Mouse (Mus musculus) brown adipose tissue, adult 24 weeks (tissue): ENCODE measurements around the gene Syne1. TPM values are rescaled to one million over a fixed set of nuclear protein-coding genes. Genes with fewer than 3 reads are reported as not detected.
A peak's percentile ranks its signal among the peaks of the same experiment; 100 is the strongest.

Experiments
- H3K27ac ChIP-seq: fragments of 200-500 bp; replicated peaks from 2 replicates; pipeline ENCODE4 v1.5.1; 2012; ENCODE audit warnings: low read depth, mild to moderate bottlenecking, low read length
- H3K4me1 ChIP-seq: fragments of 200-500 bp; 2 replicates; pipeline ENCODE4 v1.6.1; 2012; ENCODE audit warnings: low read length, mixed read lengths; ENCODE audit not compliant: control insufficient read depth, insufficient read depth, insufficient read length
- H3K4me3 ChIP-seq: fragments of 200-500 bp; 2 replicates; pipeline ENCODE4 v1.5.1; 2012; ENCODE audit warnings: low read depth, mild to moderate bottlenecking, low read length, moderate library complexity; ENCODE audit not compliant: insufficient read depth
- polyA plus RNA-seq: library from polyadenylated mRNA; stranded (reverse); fragments of >200 nt; gene quantifications from 2 replicates; pipeline ENCODE4 v1.2.4, GENCODE M21; 2012; ENCODE audit not compliant: missing spikeins, insufficient read depth, insufficient read length

Gene Syne1
- polyA plus RNA-seq = 7.6 and 8.1 TPM in 2 replicates

DNA sequence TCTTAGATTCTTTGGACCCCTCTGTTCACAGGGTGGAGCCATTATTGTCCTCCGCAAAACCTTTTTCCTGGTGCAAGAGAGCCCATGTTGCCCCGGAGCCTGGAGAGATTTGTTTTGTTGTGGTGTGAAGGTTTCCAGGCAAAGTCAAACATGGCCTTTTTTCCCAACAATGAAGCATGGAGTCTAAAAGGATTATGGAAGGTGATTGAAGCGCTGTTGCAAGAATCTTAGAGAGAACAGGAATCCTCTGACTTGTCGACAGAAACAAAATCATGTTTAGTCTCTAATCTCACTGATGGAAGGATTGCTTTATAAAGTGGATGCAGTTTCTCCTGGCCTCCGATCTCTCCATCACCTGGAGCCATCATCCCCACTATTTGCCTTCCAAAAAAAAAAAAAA lies at the start of gene Syne1:
Gene Syne1 (minus strand): TSS at position 101 of the 400 bp plus-strand sequence.
- Histone ChIP-seq H3K4me1 (no peaks in the 10 kb centered on the region), H3K27ac (peak within 1 kb of the TSS; percentile 44), H3K4me3 (peak within 1 kb of the TSS; percentile 68)

DNA sequence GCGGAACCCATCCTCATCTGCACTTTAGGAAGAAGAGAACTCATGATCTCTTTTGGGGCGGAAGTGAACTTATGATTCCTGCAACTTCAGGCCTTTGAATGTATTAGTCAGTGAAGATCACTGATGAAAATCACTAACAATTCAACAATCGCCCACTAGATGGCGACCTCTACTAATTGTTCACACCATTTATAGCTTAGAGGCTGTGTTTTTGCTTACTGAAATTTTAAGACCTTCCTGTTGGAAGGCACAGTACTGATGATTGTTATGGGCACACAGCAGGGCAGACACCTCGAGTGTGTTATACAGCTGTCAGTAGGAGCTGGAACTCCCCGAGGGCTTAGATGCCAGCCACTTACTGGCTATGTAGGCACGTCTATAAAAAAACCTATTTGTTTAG lies 48.8 kb upstream of the Syne1 start:
- Histone ChIP-seq H3K27ac (no peak overlapping the region), H3K4me3 (no peak overlapping the region), H3K4me1 (peaks cover 4% of the 10 kb centered on the region; the same call in 1 of the 2 replicates)

DNA sequence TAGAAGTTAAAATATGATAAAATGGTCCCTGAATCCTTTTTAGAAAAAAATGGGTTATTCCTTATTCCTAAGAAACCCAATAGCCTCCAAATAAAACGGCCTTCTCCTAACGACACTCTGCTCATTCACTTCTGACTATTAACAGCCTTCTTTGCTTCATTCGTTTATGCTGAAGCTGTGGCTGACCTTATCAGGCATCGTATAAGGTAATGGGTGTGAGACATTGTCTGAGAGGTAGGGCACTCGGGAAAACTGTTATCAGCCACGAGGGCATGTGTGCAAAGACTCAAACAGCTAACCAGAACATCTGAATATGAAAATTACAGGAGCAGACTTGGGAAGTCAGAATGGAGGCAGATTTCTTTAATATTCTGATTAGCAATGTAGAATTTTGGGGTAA lies 45.3 kb upstream of the Syne1 start:
- Histone ChIP-seq H3K4me3 (peak overlapping the region; percentile 49), H3K27ac (peak overlapping the region; percentile 38; the same call in 1 of the 2 replicates)

DNA sequence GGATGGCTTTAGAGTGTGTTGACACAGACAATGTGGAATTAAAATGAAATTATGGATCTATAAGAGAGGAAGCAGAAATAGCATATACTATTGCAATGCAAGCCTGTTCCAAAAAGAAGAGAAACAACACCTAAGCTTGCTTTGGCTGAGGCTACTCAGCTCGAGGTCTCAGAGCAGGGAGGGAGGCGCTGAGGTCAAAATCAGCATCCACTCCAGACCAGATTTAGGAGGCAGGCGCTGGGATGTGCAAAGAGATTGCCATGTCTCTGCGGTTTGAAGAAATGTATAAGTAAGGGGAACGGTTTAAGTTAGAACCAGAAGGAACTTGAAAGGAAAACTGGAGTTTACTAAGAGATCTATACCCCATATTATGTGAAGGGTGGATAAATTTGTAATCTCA lies 43.2 kb upstream of the Syne1 start:
- H3K27ac ChIP-seq = peak overlapping the region; percentile 88
- H3K4me3 ChIP-seq = peak overlapping the region; percentile 71
- peaks cover 4% of the 10 kb centered on the region; the same call in 1 of the 2 replicates for H3K4me1 ChIP-seq

More for the DNA sequence above, 45.3 kb upstream of the Syne1 start:
- peaks cover 4% of the 10 kb centered on the region; the same call in 1 of the 2 replicates for H3K4me1 ChIP-seq

DNA sequence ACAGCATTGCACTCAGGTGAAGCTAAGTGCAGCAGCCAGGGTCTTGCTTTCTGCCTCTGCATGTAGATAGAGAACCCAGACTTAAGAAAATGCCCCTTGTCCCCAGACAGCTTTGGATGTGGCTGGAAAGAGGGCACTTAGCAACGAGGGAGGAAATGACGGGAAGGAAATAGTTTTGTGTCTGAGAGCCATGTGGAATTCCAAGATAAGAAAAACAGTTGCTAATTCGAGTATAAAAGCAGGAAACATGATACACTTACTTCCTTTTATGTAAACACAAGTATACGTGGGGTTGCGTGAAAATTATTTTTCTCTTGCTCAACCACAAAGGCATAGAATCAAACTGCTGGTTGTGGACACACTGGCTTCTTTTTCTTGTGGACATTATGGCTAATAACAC lies 42.2 kb upstream of the Syne1 start, which contains the start of gene Myct1:
Gene Myct1 (plus strand): TSS at position 312 of the 400 bp plus-strand sequence.
- peak within 1 kb of the TSS; percentile 94 for H3K27ac ChIP-seq
- H3K4me1 ChIP-seq = peaks cover 4% of the 10 kb centered on the region; the same call in 1 of the 2 replicates
- peak within 1 kb of the TSS; percentile 71 for H3K4me3 ChIP-seq

DNA sequence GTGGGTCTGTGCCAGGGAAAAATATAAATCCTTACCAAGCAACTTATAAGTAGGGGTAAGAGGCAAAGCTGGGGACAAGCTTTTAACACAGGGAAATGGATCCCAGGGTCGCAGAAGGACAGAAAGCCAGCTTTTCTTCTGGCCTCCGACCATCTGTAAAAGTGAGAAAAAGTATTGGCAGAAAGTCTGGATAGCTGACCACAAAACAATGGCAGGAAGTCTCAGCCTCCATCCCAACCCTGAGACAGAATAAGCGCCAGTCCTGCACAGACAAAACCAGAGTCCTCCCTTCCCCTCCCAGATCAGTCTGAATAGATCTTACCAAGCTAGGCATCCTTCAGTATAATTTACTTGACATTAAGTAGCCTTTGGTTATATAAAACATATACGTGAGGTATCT lies 40.7 kb upstream of the Syne1 start:
- Histone ChIP-seq H3K27ac (peak overlapping the region; percentile 100), H3K4me1 (peaks cover 4% of the 10 kb centered on the region; the same call in 1 of the 2 replicates), H3K4me3 (peak overlapping the region; percentile 42)

DNA sequence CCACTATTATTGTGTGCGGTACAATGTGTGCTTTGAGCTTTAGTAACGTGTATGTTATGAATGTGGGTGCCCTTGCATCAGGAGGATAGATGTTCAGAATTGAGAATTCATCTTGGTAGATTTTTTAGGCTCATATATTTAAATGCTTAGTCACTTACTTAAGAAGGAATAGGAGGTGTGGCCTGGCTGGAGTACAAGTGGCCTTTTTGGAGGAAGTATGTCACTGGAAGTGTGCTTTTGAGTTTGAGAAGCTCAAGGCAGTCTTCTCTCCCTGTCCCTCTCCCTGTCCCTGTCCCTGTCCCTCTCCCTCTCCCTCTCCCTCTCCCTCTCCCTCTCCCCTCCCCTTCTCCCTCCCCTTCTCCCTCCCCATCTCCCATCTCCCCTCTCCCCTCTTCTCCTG lies 39.8 kb upstream of the Syne1 start:
- Histone ChIP-seq H3K27ac (peak overlapping the region; percentile 100), H3K4me3 (no peak overlapping the region), H3K4me1 (peaks cover 4% of the 10 kb centered on the region; the same call in 1 of the 2 replicates)

DNA sequence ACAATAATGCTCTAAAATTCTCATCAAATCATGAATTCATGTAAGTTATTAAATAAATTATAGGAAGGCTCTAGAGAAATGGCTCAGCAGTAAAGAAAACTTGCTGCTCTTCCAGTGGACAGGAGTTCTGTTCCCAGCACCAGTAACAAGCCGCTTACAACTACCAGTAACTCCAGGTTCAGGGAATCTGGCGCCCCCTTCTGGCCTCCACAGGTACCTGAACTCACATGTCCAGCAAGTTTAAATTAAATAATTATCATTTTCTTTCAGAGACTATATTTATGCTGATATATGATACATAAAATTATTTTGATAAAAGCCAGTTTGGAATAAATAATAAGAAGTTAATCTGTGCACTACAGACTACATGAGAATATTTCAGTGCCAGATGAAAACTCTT lies 22.0 kb upstream of the Syne1 start:
- peaks cover 5% of the 10 kb centered on the region; the same call in 1 of the 2 replicates for H3K4me1 ChIP-seq
- no peak overlapping the region for H3K27ac ChIP-seq

DNA sequence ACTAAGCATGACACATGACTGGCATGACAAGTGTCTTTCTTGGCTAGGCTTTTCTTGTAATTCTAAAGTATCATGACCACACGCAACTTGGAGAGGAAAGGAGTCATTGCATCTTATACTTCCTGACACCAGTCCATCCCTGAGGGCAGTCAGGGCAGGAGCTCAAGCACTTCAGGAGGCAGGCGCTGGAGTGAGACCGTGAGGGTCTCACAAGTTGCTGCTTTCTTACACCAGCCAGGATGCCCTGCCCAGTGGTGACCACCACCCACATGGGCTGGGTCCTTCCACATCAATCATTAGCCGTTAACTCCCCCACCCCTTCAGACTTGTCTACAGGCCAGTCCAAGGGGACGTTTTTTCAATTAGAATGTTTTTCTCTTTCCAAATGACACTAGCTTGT lies 20.1 kb upstream of the Syne1 start:
- Histone ChIP-seq H3K27ac (no peak overlapping the region), H3K4me1 (peaks cover 5% of the 10 kb centered on the region; the same call in 1 of the 2 replicates), H3K4me3 (no peak overlapping the region)

More for the DNA sequence above, 22.0 kb upstream of the Syne1 start:
- H3K4me3 ChIP-seq = no peak overlapping the region

DNA sequence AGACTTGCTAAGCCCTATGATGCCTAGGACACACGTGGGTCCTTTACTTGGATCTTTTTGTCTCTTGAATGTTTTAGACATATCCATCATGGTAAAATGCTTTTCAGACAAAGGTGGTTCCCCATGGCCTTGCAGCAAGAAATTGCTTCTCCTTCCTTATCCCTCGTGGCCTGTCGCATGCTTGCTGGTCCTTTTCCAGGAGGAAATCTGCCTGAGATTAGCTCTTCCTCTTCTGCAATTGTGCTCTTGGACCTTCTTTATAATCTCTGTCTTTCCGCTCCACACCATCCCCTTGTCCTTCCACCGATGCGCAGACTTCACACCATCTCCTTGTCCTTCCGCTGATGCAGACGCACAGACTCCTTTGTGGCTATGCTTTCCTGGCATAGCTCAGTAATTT lies 18.8 kb upstream of the Syne1 start:
- Histone ChIP-seq H3K27ac (no peak overlapping the region), H3K4me3 (no peak overlapping the region), H3K4me1 (peaks cover 5% of the 10 kb centered on the region; the same call in 1 of the 2 replicates)

DNA sequence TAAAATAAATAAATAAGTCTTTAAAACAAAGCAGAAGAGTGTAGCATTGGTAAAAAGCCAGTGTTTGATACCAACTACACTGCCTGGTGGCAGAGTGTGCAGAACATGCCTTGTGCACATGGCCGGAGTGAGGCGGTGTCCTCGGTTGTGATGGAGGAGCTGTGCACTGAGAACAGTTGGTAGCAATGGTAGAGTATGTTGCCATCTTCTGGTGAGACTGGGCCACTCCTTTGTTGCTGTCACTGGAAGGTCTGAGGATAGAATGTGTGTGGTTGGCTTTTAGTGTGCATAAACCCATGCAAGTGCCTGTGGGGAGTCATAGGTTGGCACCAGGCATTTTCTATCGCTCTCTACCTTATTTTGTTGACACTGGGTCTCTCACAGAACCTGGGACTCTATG lies 17.7 kb upstream of the Syne1 start:
- Histone ChIP-seq H3K27ac (no peak overlapping the region), H3K4me1 (peaks cover 5% of the 10 kb centered on the region; the same call in 1 of the 2 replicates), H3K4me3 (no peak overlapping the region)

DNA sequence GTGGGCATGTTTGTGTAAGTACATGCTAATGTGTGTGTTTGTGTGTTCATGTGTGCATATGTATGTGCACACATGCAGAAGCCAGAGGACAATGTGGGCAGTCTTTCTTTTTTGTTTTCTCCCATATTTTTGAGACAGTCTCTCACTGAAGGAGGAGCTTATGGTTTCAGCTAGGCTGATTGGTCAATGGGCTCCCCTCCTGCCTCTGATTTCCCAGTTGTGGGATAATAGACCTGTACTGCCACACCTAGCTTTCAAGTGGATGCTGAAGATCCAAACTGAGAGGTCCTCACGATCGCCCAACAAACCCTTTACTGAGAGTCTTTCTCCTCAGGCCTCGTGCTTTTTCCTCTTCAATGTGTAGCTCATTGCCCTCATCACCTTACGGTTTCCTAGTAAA lies 10.4 kb upstream of the Syne1 start:
- H3K4me3 ChIP-seq = no peak overlapping the region
- H3K27ac ChIP-seq = no peak overlapping the region

DNA sequence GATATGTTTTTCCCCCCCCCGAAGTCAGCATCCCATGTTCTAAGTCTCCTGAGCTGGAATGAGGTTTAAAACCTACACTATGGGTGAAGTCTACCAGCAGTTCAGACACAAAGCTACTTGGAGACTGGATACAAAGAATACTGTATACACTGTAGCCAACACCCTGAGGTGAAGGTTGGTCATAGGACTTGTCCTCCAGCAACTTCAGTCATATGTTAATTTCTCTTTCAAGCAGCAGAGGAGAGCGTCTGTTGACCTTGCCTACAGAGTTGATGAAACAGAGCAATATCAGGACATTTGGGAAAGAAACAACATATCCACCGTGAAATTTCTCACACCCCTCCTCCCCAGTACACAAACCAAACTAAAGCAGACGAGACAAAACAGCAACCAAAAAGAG lies 9.2 kb upstream of the Syne1 start:
- H3K4me1 ChIP-seq = no peaks in the 10 kb centered on the region
- no peak overlapping the region for H3K4me3 ChIP-seq
- no peak overlapping the region for H3K27ac ChIP-seq

More for the DNA sequence above, 10.4 kb upstream of the Syne1 start:
- no peaks in the 10 kb centered on the region for H3K4me1 ChIP-seq

DNA sequence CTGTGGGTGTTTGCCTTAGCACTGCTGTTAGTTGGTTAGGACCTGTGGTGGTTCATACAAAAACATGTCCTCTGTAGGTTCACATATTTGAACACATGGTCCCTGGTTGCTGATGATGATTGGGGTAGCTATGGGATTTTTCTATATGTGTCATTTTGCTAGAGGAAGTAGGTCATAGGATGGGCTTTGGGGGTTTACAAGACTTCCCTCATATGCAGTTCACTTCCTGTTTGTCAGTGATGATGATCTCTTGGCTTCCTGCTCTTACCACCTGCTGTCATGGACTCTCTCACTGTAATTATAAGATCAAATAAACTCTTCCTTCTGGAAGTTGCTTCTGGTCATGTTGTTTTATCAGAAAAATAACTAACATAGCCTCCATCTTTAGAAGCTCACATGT lies 7.5 kb upstream of the Syne1 start:
- Histone ChIP-seq H3K4me3 (no peak overlapping the region), H3K27ac (no peak overlapping the region), H3K4me1 (no peaks in the 10 kb centered on the region)

DNA sequence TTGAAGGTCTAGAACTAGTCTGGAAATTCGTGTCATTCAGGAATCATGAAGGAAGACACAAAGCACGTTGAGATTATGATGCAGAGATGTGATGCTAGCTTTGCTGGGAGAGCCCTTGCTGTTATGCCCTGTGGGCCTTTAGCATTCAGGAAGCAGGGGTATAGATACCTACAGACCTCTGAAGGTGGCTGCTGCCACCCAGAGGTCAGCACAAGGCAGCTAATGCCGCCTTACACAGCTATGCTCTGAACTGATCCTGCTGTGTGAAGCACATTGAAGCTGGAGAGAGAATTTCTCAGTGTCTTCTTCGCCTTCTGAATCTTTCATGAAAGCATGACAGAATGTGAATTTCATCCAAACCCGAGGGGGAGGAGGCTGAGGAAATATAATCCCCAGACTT lies 3.7 kb upstream of the Syne1 start:
- Histone ChIP-seq H3K4me3 (no peak overlapping the region), H3K4me1 (no peaks in the 10 kb centered on the region), H3K27ac (no peak overlapping the region)
